Mouse (Mus musculus): ENCODE measurements at regions not wholly inside any gene's neighbourhood (a gene's known extent, or its start where the extent isn't known, plus 50 kb on each side); places are given as distances from the start of the nearest gene placed in this dataset.

GRCm38 (mm10) chr13:103648016-103648415, 126.4 kb downstream of the Srek1 start:
- Histone ChIP-seq H3K4me1 (replicated peaks; ENCODE audit: control insufficient read depth, insufficient read depth) (no peaks in the 10 kb centered on the region), H3K9me3 (ENCODE audit: control insufficient read depth, low read length) (no peaks in the 10 kb centered on the region), H3K27ac (replicated peaks) (no peak overlapping the region), H3K4me2 (replicated peaks; ENCODE audit: low read depth) (no peak overlapping the region), H3K27me3 (ENCODE audit: control insufficient read depth, insufficient read depth, low read length) (no peaks in the 10 kb centered on the region), H3K36me3 (ENCODE audit: control insufficient read depth, insufficient read depth, low read length) (no peaks in the 10 kb centered on the region), H3K9ac (ENCODE audit: low read length) (no peak overlapping the region), H3K4me3 (ENCODE audit: low read depth, low read length) (no peak overlapping the region)
- DNase-seq (ENCODE audit: low spot score) (no peak), ATAC-seq (ENCODE audit: low FRiP score, low TSS enrichment) (no peak)
- TF ChIP-seq CTCF (IDR thresholded peaks at IDR 0.05; ENCODE audit: low read depth) = no peak
- no peak for TF ChIP-seq EP300 (optimal IDR thresholded peaks at IDR 0.05)
- WGBS = 78% methylated on average over 4 of the region's 4 CpGs

- no peaks in the 10 kb centered on the region for H3K4me1 ChIP-seq (replicated peaks; ENCODE audit: control insufficient read depth, insufficient read depth)
- no peak overlapping the region for H3K27ac ChIP-seq (replicated peaks)
- no peak for ATAC-seq (ENCODE audit: low FRiP score, low TSS enrichment)
- WGBS = 31% methylated on average over 4 of the region's 4 CpGs
- no peaks in the 10 kb centered on the region for H3K36me3 ChIP-seq (ENCODE audit: control insufficient read depth, insufficient read depth, low read length)
- TF ChIP-seq EP300 (optimal IDR thresholded peaks at IDR 0.05) = no peak
- peak; percentile 80 for TF ChIP-seq CTCF (IDR thresholded peaks at IDR 0.05; ENCODE audit: low read depth)
- no peak overlapping the region for H3K9ac ChIP-seq (ENCODE audit: low read length)
- H3K4me2 ChIP-seq (replicated peaks; ENCODE audit: low read depth) = no peak overlapping the region
- no peak for DNase-seq (ENCODE audit: low spot score)
- no peaks in the 10 kb centered on the region for H3K9me3 ChIP-seq (ENCODE audit: control insufficient read depth, low read length)
- no peak overlapping the region for H3K4me3 ChIP-seq (ENCODE audit: low read depth, low read length)
- H3K27me3 ChIP-seq (ENCODE audit: control insufficient read depth, insufficient read depth, low read length) = no peaks in the 10 kb centered on the region
Measured at GRCm38 (mm10) chr13:103646035-103646434, 128.4 kb downstream of the Srek1 start.

- no peaks in the 10 kb centered on the region for H3K9me3 ChIP-seq (ENCODE audit: control insufficient read depth, low read length)
- TF ChIP-seq EP300 (optimal IDR thresholded peaks at IDR 0.05) (no peak), CTCF (IDR thresholded peaks at IDR 0.05; ENCODE audit: low read depth) (peak; percentile 80)
- H3K4me1 ChIP-seq (replicated peaks; ENCODE audit: control insufficient read depth, insufficient read depth) = no peaks in the 10 kb centered on the region
- ATAC-seq (ENCODE audit: low FRiP score, low TSS enrichment) (peak; percentile 42; the same call in 1 of the 2 replicates), DNase-seq (ENCODE audit: low spot score) (peak; percentile 51)
- no peak overlapping the region for H3K27ac ChIP-seq (replicated peaks)
- no peak overlapping the region for H3K4me3 ChIP-seq (ENCODE audit: low read depth, low read length)
- H3K27me3 ChIP-seq (ENCODE audit: control insufficient read depth, insufficient read depth, low read length) = no peaks in the 10 kb centered on the region
- H3K4me2 ChIP-seq (replicated peaks; ENCODE audit: low read depth) = no peak overlapping the region
- H3K9ac ChIP-seq (ENCODE audit: low read length) = no peak overlapping the region
- 64% methylated on average over 6 of the region's 6 CpGs for WGBS
- H3K36me3 ChIP-seq (ENCODE audit: control insufficient read depth, insufficient read depth, low read length) = no peaks in the 10 kb centered on the region
Measured at GRCm38 (mm10) chr13:103643993-103644722, 130.2 kb downstream of the Srek1 start.

DNA sequence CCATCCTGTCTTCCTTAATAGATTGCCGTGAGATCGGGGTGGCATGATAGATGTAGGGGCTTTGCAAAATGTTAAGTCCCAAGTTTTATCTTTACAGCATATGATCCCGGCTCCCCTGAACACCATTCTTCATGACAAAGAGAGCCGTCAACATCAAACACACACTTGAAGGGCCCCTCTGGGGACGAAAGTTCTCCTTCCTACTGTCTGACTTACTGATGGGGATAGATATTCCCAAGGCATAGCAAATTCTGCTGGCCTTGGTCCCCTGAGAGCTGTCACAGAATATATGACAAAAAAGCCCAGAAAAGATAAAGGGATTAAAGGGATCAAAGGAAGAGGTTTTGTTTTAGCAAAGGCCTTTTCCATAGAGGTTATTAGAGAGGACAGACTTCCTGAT, 130.9 kb downstream of the Srek1 start:
- Histone ChIP-seq H3K36me3 (ENCODE audit: control insufficient read depth, insufficient read depth, low read length) (no peaks in the 10 kb centered on the region), H3K4me1 (replicated peaks; ENCODE audit: control insufficient read depth, insufficient read depth) (no peaks in the 10 kb centered on the region), H3K9ac (ENCODE audit: low read length) (no peak overlapping the region), H3K9me3 (ENCODE audit: control insufficient read depth, low read length) (no peaks in the 10 kb centered on the region), H3K4me3 (ENCODE audit: low read depth, low read length) (no peak overlapping the region), H3K27ac (replicated peaks) (no peak overlapping the region), H3K27me3 (ENCODE audit: control insufficient read depth, insufficient read depth, low read length) (no peaks in the 10 kb centered on the region), H3K4me2 (replicated peaks; ENCODE audit: low read depth) (no peak overlapping the region)
- no peak for DNase-seq (ENCODE audit: low spot score)
- 69% methylated on average over 5 of the region's 5 CpGs for WGBS
- ATAC-seq (ENCODE audit: low FRiP score, low TSS enrichment) = no peak
- TF ChIP-seq CTCF (IDR thresholded peaks at IDR 0.05; ENCODE audit: low read depth) (no peak), EP300 (optimal IDR thresholded peaks at IDR 0.05) (no peak)

GRCm38 (mm10) chr13:103642542-103643375, 131.6 kb downstream of the Srek1 start:
- H3K27ac ChIP-seq (replicated peaks) = no peak overlapping the region
- H3K9ac ChIP-seq (ENCODE audit: low read length) = no peak overlapping the region
- ATAC-seq (ENCODE audit: low FRiP score, low TSS enrichment) = no peak
- no peaks in the 10 kb centered on the region for H3K36me3 ChIP-seq (ENCODE audit: control insufficient read depth, insufficient read depth, low read length)
- H3K27me3 ChIP-seq (ENCODE audit: control insufficient read depth, insufficient read depth, low read length) = no peaks in the 10 kb centered on the region
- TF ChIP-seq CTCF (IDR thresholded peaks at IDR 0.05; ENCODE audit: low read depth) (no peak), EP300 (optimal IDR thresholded peaks at IDR 0.05) (no peak)
- no peak overlapping the region for H3K4me2 ChIP-seq (replicated peaks; ENCODE audit: low read depth)
- WGBS = 79% methylated on average over 10 of the region's 10 CpGs
- DNase-seq (ENCODE audit: low spot score) = no peak
- no peaks in the 10 kb centered on the region for H3K4me1 ChIP-seq (replicated peaks; ENCODE audit: control insufficient read depth, insufficient read depth)
- H3K9me3 ChIP-seq (ENCODE audit: control insufficient read depth, low read length) = no peaks in the 10 kb centered on the region
- H3K4me3 ChIP-seq (ENCODE audit: low read depth, low read length) = no peak overlapping the region

DNA sequence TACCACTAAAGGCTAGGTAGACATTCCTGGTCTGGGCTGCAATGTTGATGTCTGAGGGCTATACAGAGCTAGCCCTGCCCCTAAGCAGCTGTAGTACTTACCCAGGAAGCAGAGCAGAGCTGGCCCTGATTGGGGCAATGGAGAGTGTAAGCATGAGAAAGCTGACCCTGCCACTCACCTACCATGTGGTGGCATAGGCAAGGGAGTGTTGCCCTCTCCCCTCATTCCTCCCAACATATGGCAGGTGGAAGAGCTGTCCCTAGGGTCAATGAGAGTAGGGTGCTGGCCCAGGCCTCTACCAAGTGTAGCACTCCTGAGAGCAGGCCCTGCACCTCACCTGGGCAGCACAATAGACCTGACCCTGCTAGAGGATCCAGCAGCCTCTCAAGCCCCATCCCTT, 136.4 kb downstream of the Srek1 start:
- H3K9ac ChIP-seq (ENCODE audit: low read length) = no peak overlapping the region
- no peak overlapping the region for H3K27ac ChIP-seq (replicated peaks)
- H3K36me3 ChIP-seq (ENCODE audit: control insufficient read depth, insufficient read depth, low read length) = no peaks in the 10 kb centered on the region
- no peaks in the 10 kb centered on the region for H3K4me1 ChIP-seq (replicated peaks; ENCODE audit: control insufficient read depth, insufficient read depth)
- H3K4me3 ChIP-seq (ENCODE audit: low read depth, low read length) = no peak overlapping the region
- no peaks in the 10 kb centered on the region for H3K9me3 ChIP-seq (ENCODE audit: control insufficient read depth, low read length)
- no peak overlapping the region for H3K4me2 ChIP-seq (replicated peaks; ENCODE audit: low read depth)
- ATAC-seq (ENCODE audit: low FRiP score, low TSS enrichment) (no peak), DNase-seq (ENCODE audit: low spot score) (no peak)
- no peak for TF ChIP-seq EP300 (optimal IDR thresholded peaks at IDR 0.05)
- H3K27me3 ChIP-seq (ENCODE audit: control insufficient read depth, insufficient read depth, low read length) = no peaks in the 10 kb centered on the region
